Mouse (Mus musculus) testis, adult 2 months (tissue): ENCODE measurements at regions not wholly inside any gene's neighbourhood (a gene's known extent, or its start where the extent isn't known, plus 50 kb on each side); places are given as distances from the start of the nearest gene placed in this dataset.

ENCODE experiments used
- CTCF ChIP-seq: fragments of 200-500 bp; IDR thresholded peaks from 2 replicates; pipeline ENCODE4 v1.5.1; 2012; ENCODE audit warnings: low read depth, mild to moderate bottlenecking, inconsistent platforms, low read length, moderate library complexity; ENCODE audit not compliant: control insufficient read depth, insufficient read depth, insufficient replicate concordance
- POLR2A ChIP-seq: fragments of 200-500 bp; IDR thresholded peaks from 2 replicates; pipeline ENCODE4 v1.6.1; 2012; ENCODE audit warnings: low read depth, mild to moderate bottlenecking, inconsistent platforms, low read length, moderate library complexity; ENCODE audit not compliant: control insufficient read depth

DNA sequence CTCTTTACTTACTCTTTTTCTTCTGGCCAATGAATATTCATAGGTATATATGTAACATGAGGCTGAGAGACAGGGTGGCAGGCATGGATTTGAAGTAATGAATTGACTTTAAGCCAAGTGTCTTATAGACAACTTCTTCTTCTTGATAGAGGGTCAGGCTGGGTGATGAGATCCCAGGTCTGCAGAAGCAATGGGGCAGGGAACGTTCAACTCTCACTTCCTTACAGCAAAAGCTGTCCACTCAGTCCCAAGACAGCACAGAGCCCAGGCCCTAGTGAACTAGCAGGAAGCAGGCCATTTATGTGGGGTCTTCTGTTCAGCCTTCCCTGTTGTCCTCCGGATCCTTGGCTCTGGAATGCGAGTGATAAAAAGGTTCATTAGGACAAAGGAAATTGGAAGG is 52.6 kb upstream of the Lclat1 start:
- TF ChIP-seq CTCF (no peak), POLR2A (no peak)
